Mouse (Mus musculus): ENCODE results near the gene Nlrp1b. TPM values are rescaled to one million over a fixed set of nuclear protein-coding genes. Genes with fewer than 3 reads are reported as not detected.

Gene Nlrp1b
- polyA plus RNA-seq, 1 experiment from 2014 or later: not detected

- no peaks in the 10 kb centered on the region for H3K36me3 ChIP-seq
Measured at GRCm38 (mm10) chr11:71106261-71107021, 124.1 kb downstream of the Nlrp1b start.

DNA sequence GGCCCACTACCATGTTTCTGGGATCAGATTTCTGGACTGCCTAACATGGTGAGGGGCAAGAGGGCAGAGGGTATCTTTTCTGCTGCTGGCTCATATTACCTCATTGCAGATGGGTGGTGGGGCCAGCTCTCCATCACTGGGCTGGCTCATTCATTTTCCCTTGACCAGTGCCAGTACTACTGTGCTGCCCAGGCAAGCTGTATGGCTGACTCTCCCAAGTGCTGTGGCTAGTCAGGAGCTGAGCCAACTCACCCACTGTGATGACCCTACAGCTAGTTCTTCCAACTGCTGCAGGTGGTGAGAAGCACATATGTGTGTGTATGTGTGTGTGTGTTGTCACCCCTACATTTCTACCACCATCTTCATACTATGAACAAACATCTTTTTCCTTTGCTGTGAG is 126.6 kb downstream of the Nlrp1b start:
- Histone ChIP-seq H3K27ac (no peak overlapping the region), H3K27me3 (ENCODE audit: insufficient read depth, poor library complexity, severe bottlenecking) (no peaks in the 10 kb centered on the region), H3K4me3 (no peak overlapping the region), H3K9me3 (no peaks in the 10 kb centered on the region), H3K4me1 (no peaks in the 10 kb centered on the region), H3K36me3 (no peaks in the 10 kb centered on the region)
- DNase-seq (ENCODE audit: low spot score): no peak

More at GRCm38 (mm10) chr11:71106261-71107021, 124.1 kb downstream of the Nlrp1b start:
- Histone ChIP-seq H3K27me3 (ENCODE audit: insufficient read depth, poor library complexity, severe bottlenecking) (no peaks in the 10 kb centered on the region), H3K27ac (no peak overlapping the region), H3K9me3 (no peaks in the 10 kb centered on the region), H3K4me1 (no peaks in the 10 kb centered on the region), H3K4me3 (no peak overlapping the region)
- DNase-seq (ENCODE audit: low spot score): no peak

Other genes starting within 250 kb of the Nlrp1b start
- 359 and 388 TPM in 2 replicates for gene C1qbp, start 247.7 kb downstream of the Nlrp1b start, polyA plus RNA-seq (2016; fragmentation: Nextera tagmentation; extraction: Ambion mirVana)
- 21.0 and 23.3 TPM in 2 replicates for gene Dhx33, start 226.3 kb downstream of the Nlrp1b start, polyA plus RNA-seq (2016; fragmentation: Nextera tagmentation; extraction: Ambion mirVana)
- 32.9 and 45.5 TPM in 2 replicates for gene Mis12, start 211.1 kb downstream of the Nlrp1b start, polyA plus RNA-seq (2016; fragmentation: Nextera tagmentation; extraction: Ambion mirVana)
- 35.1 and 41.1 TPM in 2 replicates for gene Derl2, start 210.9 kb downstream of the Nlrp1b start, polyA plus RNA-seq (2016; fragmentation: Nextera tagmentation; extraction: Ambion mirVana)
- gene 6330403K07Rik, start 197.2 kb downstream of the Nlrp1b start, polyA plus RNA-seq (2016; fragmentation: Nextera tagmentation; extraction: Ambion mirVana): 30.8 and 73.4 TPM in 2 replicates
- 0.05 TPM in 1 of 2 replicates, not detected in the other for gene Nlrp1a, start 86.0 kb downstream of the Nlrp1b start, polyA plus RNA-seq (2016; fragmentation: Nextera tagmentation; extraction: Ambion mirVana)